Mouse (Mus musculus) cerebral cortex, adult 2 months (tissue): Measurements from ENCODE around the gene Vmn1r86.

Experiments used
- WGBS: fragments of 180-500 bp; shearing (Covaris S2); methylation state at CpG from one replicate; pipeline ENCODE4 v1.1.7; 2018; 5-methylcytosine and 5-hydroxymethylcytosine counted together

The Vmn1r86 gene

GRCm38 (mm10) chr7:13119817-13120216, at the start of gene Vmn1r86:
Vmn1r86 (minus strand) TSS chr7:13119917.

GRCm38 (mm10) chr7:13159268-13159667, 39.6 kb upstream of the Vmn1r86 start, which contains the start of gene Vmn1r88:
Vmn1r88 (plus strand) TSS chr7:13159568.

DNA sequence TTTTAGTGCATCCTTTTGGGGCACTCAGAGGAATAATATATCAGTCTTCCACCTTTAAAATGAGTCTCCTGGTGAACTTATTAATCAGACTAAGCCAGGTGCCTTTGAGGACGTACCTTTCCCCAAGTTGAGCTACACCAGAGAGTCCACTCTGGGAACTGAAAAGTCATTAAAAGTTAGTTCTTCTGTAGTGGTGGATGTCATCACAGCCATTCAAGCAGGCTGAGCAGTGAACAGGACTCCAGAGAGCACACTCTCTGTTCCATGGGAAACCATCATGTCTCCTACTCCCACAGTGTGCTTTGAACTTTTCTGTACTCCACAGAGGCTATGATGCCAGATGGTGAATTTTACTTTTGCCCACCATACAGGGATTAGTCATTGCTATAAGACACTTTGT, 20.3 kb upstream of the Vmn1r86 start, which contains the start of gene Vmn1r87:
TSS of gene Vmn1r87 (minus strand) at position 101 of the 400 bp plus-strand sequence.
- 93% methylated on average over 1 of the region's 1 CpGs for WGBS

- 96% methylated on average over 2 of the region's 2 CpGs for WGBS
Observed at GRCm38 (mm10) chr7:13131856-13132255, 12.1 kb upstream of the Vmn1r86 start.

- WGBS = 2% methylated on average over 18 of the region's 34 CpGs
Observed at GRCm38 (mm10) chr7:13123554-13124153, 3.9 kb upstream of the Vmn1r86 start.

GRCm38 (mm10) chr7:13095073-13095472, 24.6 kb downstream of the Vmn1r86 start, which contains the start of gene Vmn1r85:
Vmn1r85 (minus strand) TSS chr7:13095173.
- 59% methylated on average over 3 of the region's 3 CpGs for WGBS

GRCm38 (mm10) chr7:13072293-13072692, 47.4 kb downstream of the Vmn1r86 start:
- WGBS = 68% methylated on average over 5 of the region's 5 CpGs

DNA sequence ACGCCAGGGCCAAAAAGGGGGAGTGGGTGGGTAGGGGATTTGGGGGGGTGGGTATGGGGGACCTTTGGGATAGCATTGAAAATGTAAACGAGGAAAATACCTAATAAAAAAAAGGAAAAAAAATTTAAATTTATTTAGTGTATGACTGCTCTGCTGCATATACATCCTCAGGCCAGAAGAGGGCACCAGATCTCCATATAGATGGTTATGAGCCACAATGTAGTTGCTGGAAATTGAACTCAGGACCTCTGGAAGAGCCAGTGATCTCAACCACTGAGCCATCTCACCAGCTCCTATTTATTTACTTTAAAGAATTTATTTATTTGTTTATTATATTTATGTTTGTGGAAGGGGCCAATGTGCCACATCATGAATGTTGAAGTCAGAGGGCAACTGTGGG, 56.3 kb downstream of the Vmn1r86 start:
- WGBS = 52% methylated on average over 2 of the region's 2 CpGs

DNA sequence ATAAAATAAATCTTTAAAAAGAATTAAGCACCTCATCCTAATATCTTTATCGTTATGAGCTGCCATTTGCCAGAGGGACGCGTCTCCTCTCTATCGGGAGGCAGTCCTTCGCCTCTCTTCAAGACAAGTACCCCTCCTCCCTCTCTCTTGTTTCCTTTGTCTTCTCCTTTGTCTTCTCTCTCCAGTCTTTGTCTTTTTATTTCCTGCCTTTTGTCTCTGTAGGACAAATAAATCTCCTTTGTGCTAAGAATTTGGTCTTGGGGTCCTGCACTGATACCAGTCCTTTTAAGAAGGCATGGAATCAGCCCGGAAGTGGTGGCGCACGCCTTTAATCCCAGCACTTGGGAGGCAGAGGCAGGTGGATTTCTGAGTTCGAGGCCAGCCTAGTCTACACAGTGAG, 60.2 kb downstream of the Vmn1r86 start:
- 87% methylated on average over 9 of the region's 9 CpGs for WGBS

- WGBS = 65% methylated on average over 8 of the region's 8 CpGs
Observed at GRCm38 (mm10) chr7:13056913-13057700, 62.6 kb downstream of the Vmn1r86 start.

DNA sequence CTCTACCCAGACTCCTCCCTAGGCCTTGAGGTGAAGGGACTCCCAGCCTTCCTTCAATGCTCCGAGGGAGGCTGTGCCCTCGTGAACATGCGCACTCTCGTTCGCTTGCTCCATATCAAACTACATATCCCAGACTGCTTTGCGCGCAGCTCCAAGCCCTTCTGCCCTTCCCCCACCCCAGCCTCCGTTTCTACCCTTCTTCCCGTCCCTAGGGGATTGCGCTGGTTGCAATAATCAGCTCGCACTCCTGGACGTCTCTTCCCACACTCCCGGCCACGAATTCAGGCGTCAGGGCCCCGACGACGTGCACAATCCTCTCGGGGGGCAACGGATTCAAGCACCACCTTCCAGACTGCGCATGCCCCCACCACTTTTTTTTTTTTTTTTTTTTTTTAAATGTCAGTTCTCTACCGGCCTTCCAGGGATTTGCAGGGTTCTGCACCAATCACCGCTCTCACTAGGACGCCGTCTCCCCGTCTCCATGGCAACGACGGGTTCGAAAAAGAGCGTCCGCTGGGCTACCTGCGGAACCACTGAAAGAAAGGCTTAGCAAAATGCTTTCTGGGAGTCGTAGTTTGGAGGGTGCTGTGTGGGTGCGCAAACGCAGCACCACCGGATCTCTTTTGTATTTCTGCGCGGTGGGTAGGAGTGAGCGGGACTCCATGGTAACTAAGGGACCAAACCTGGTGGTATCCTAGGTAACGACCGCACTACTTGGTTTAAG, 65.3 kb downstream of the Vmn1r86 start, which contains the start of gene Mzf1:
TSS of gene Mzf1 (minus strand) at position 478 of the 724 bp plus-strand sequence.
- under 1% methylated on average over 41 of the region's 41 CpGs for WGBS

GRCm38 (mm10) chr7:13053961-13054286, 65.8 kb downstream of the Vmn1r86 start:
- WGBS = 1% methylated on average over 15 of the region's 15 CpGs

- WGBS = 90% methylated on average over 2 of the region's 2 CpGs
Observed at GRCm38 (mm10) chr7:13053501-13053900, 66.2 kb downstream of the Vmn1r86 start.

GRCm38 (mm10) chr7:13053001-13053400, 66.7 kb downstream of the Vmn1r86 start:
- WGBS = 90% methylated on average over 13 of the region's 13 CpGs
